Mouse (Mus musculus) gonadal fat pad, adult 2 months (tissue): ENCODE results near the gene Lta. TPM values are rescaled to one million over a fixed set of nuclear protein-coding genes. Genes with fewer than 3 reads are reported as not detected.
"Not testable (repeated sequence)": the region's sequence is repeated elsewhere in the genome, so short reads cannot be mapped to it uniquely, and the experiment has no call there.

Source experiments
- DNase-seq: peaks from one replicate; pipeline ENCODE4 v3.0.0-alpha.2; 2012; ENCODE audit warnings: low read depth
- polyA plus RNA-seq: library from polyadenylated mRNA; depleted of rRNA; stranded (reverse); fragments of >200 nt; gene quantifications from 2 replicates; pipeline ENCODE4 v1.2.3, GENCODE M21; 2012

Gene Lta
- polyA plus RNA-seq, 1 experiment, result 0.28 TPM

- DNase-seq, result no peak
These were observed 35.5 kb upstream of the Lta start for GRCm38 (mm10) chr17:35240384-35241304.

- DNase-seq, result no peak
These were observed 34.5 kb upstream of the Lta start for GRCm38 (mm10) chr17:35239700-35240099.

GRCm38 (mm10) chr17:35237504-35237903 is 32.4 kb upstream of the Lta start:
- DNase-seq, result no peak

GRCm38 (mm10) chr17:35236996-35237395 is 31.8 kb upstream of the Lta start:
- no peak for DNase-seq

- no peak for DNase-seq
These were observed 31.2 kb upstream of the Lta start for GRCm38 (mm10) chr17:35236390-35236746.

- DNase-seq, result peak; percentile 71
These were observed 30.7 kb upstream of the Lta start, which contains the start of gene Nfkbil1 for GRCm38 (mm10) chr17:35235614-35236389. Nfkbil1 (minus strand) TSS chr17:35235792.

GRCm38 (mm10) chr17:35234903-35235302 is 29.8 kb upstream of the Lta start:
- no peak for DNase-seq

- DNase-seq, result not testable (repeated sequence)
These were observed 28.9 kb upstream of the Lta start for GRCm38 (mm10) chr17:35234090-35234489.

GRCm38 (mm10) chr17:35233114-35233980 is 28.2 kb upstream of the Lta start, which contains the start of gene Atp6v1g2:
Atp6v1g2 (plus strand) TSS chr17:35233660.
- DNase-seq, result no peak

GRCm38 (mm10) chr17:35232659-35233058 is 27.5 kb upstream of the Lta start:
- no peak for DNase-seq

GRCm38 (mm10) chr17:35232043-35232442 is 26.9 kb upstream of the Lta start:
- no peak for DNase-seq

- no peak for DNase-seq
These were observed 25.9 kb upstream of the Lta start for GRCm38 (mm10) chr17:35231022-35231421.

GRCm38 (mm10) chr17:35226561-35227046 is 21.5 kb upstream of the Lta start:
- DNase-seq, result no peak

- no peak for DNase-seq
These were observed 20.3 kb upstream of the Lta start for GRCm38 (mm10) chr17:35225456-35225855.

- DNase-seq, result no peak
These were observed 19.5 kb upstream of the Lta start for GRCm38 (mm10) chr17:35224641-35225040.

GRCm38 (mm10) chr17:35222299-35222698 is 17.1 kb upstream of the Lta start:
- DNase-seq, result no peak

GRCm38 (mm10) chr17:35220156-35220952 is 15.2 kb upstream of the Lta start, which contains the start of gene Gm16181:
Gm16181 (plus strand) TSS chr17:35220834.
- no peak for DNase-seq

GRCm38 (mm10) chr17:35219601-35220041 is 14.5 kb upstream of the Lta start:
- DNase-seq, result no peak

GRCm38 (mm10) chr17:35218516-35219193 is 13.5 kb upstream of the Lta start:
- no peak for DNase-seq

GRCm38 (mm10) chr17:35213071-35213470 is 7.9 kb upstream of the Lta start:
- no peak for DNase-seq
